Mouse (Mus musculus) neural tube, embryonic 15.5 days (tissue): ENCODE results near the gene Mettl24. TPM values are rescaled to one million over a fixed set of nuclear protein-coding genes. Genes with fewer than 3 reads are reported as not detected.

Experiments
- ATAC-seq: fragments of 200-750 bp; cut with Nextera tagmentation; 2 replicates; pipeline ENCODE4 v1.8.0; 2017; ENCODE audit warnings: mild to moderate bottlenecking, moderate TSS enrichment, moderate library complexity; ENCODE audit not compliant: low FRiP score
- H3K27ac ChIP-seq: fragments of 300-500 bp; sonication (generic); replicated peaks from 2 replicates; pipeline ENCODE4 v1.5.1; 2015; ENCODE audit warnings: mild to moderate bottlenecking, inconsistent platforms
- H3K27me3 ChIP-seq: fragments of 300-500 bp; sonication (generic); replicated peaks from 2 replicates; pipeline ENCODE4 v1.6.1; 2015; ENCODE audit warnings: inconsistent platforms
- H3K36me3 ChIP-seq: fragments of 300-500 bp; sonication (generic); 2 replicates; pipeline ENCODE4 v1.6.1; 2015; ENCODE audit warnings: inconsistent platforms
- H3K4me1 ChIP-seq: fragments of 300-500 bp; sonication (generic); 2 replicates; pipeline ENCODE4 v1.6.1; 2015; ENCODE audit warnings: inconsistent platforms
- H3K4me2 ChIP-seq: fragments of 300-500 bp; sonication (generic); 2 replicates; pipeline ENCODE4 v1.6.1; 2015; ENCODE audit warnings: inconsistent platforms, mild to moderate bottlenecking, moderate library complexity
- H3K4me3 ChIP-seq: fragments of 300-500 bp; sonication (generic); replicated peaks from 2 replicates; pipeline ENCODE4 v1.5.1; 2015; ENCODE audit warnings: mild to moderate bottlenecking, inconsistent platforms
- H3K9ac ChIP-seq: fragments of 300-500 bp; sonication (generic); replicated peaks from 2 replicates; pipeline ENCODE4 v1.6.1; 2015; ENCODE audit warnings: mild to moderate bottlenecking, inconsistent platforms
- H3K9me3 ChIP-seq: fragments of 300-500 bp; sonication (generic); replicated peaks from 2 replicates; pipeline ENCODE4 v1.6.1; 2016; ENCODE audit warnings: inconsistent platforms
- WGBS: fragments of 180-500 bp; shearing (Covaris S2); methylation state at CpG from one replicate; pipeline ENCODE4 v1.1.7; 2015; ENCODE audit warnings: mixed read lengths; 5-methylcytosine and 5-hydroxymethylcytosine counted together
- polyA plus RNA-seq: library from polyadenylated mRNA; unstranded; fragments of >200 nt; fragmentation: Nextera tagmentation; extraction: Ambion mirVana; gene quantifications from 2 replicates; pipeline ENCODE4 v1.2.1, GENCODE M21; 2015

The Mettl24 gene
- polyA plus RNA-seq, 1 experiment from 2014 or later, result 1.2 TPM

DNA sequence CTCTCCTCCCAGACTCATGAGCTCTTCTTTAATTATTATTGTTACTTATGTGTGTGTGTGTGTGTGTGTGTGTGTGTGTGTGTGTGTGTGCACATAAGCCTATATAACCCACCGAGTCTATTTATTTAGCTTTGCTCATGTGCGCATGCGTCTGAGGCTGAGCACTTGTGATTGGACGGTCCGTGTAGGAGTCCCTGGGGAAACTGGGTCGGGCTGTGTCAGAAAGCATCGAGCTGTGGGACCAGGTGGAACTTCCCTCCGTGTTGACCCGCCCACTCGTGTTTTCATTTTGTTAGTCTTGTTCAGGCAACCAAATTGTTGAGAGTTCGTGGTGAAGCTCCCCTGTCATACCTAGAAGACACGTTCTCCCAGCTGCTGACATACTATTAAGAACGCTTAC lies 35.3 kb downstream of the Mettl24 start:
- H3K27ac ChIP-seq, result no peak overlapping the region
- no peak overlapping the region for H3K4me2 ChIP-seq
- ATAC-seq, result no peak
- H3K27me3 ChIP-seq, result no peaks in the 10 kb centered on the region
- no peak overlapping the region for H3K9ac ChIP-seq
- 88% methylated on average over 13 of the region's 13 CpGs for WGBS
- H3K36me3 ChIP-seq, result no peaks in the 10 kb centered on the region
- no peaks in the 10 kb centered on the region for H3K9me3 ChIP-seq
- H3K4me3 ChIP-seq, result no peak overlapping the region
- peaks cover 20% of the 10 kb centered on the region for H3K4me1 ChIP-seq

DNA sequence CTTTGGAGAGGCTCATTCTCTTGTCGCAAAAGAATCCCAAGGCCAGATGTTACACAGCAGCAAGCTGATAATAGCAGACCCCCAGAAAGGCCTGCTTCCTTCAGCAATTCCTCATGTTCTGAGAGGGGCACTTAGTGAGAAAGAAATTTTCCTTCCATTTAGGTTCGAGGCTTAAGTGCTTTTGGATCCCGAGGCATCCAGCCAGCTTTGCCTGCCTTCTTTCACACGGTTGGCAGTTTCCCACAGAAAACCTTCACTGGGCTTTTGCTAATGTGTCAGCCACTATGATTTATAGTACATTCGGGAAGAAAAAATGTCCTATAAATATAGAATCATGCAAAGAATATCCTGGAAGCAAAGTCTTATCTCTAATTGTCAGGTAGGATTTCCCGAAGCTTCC lies 36.0 kb downstream of the Mettl24 start:
- H3K4me1 ChIP-seq, result peaks cover 21% of the 10 kb centered on the region
- ATAC-seq, result no peak
- H3K4me2 ChIP-seq, result no peak overlapping the region
- 51% methylated on average over 6 of the region's 6 CpGs for WGBS
- no peak overlapping the region for H3K4me3 ChIP-seq
- no peaks in the 10 kb centered on the region for H3K9me3 ChIP-seq
- no peaks in the 10 kb centered on the region for H3K36me3 ChIP-seq
- H3K9ac ChIP-seq, result no peak overlapping the region
- H3K27me3 ChIP-seq, result no peaks in the 10 kb centered on the region
- H3K27ac ChIP-seq, result 0 out of 2 replicates have a peak overlapping the region, but pooled peaks have one; percentile 9

DNA sequence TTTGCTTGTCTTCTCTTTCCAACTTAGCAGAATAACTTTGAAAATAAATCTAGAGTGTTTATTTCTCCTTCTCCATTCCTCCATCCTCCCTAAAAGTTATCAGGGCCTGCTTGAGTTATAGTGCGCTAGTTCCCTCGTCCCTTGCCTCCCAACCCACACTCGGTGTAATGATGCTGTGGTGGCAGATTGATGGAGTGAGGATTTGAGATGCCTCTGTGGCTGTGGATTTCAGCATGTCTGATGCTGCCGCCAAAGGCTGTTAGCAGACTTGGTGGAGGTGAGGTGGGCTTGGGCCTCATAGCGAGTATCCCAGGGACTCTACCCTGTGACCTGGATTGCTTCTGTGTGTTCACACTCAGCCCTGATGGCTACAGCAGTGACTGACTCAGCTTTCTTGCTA lies 37.8 kb downstream of the Mettl24 start:
- no peak for ATAC-seq
- no peaks in the 10 kb centered on the region for H3K36me3 ChIP-seq
- H3K9me3 ChIP-seq, result no peaks in the 10 kb centered on the region
- WGBS, result 56% methylated on average over 5 of the region's 5 CpGs
- H3K4me2 ChIP-seq, result no peak overlapping the region
- H3K9ac ChIP-seq, result no peak overlapping the region
- 0 out of 2 replicates have a peak overlapping the region, but pooled peaks have one; percentile 33 for H3K27ac ChIP-seq
- H3K4me3 ChIP-seq, result no peak overlapping the region
- H3K4me1 ChIP-seq, result peaks cover 36% of the 10 kb centered on the region
- H3K27me3 ChIP-seq, result no peaks in the 10 kb centered on the region

DNA sequence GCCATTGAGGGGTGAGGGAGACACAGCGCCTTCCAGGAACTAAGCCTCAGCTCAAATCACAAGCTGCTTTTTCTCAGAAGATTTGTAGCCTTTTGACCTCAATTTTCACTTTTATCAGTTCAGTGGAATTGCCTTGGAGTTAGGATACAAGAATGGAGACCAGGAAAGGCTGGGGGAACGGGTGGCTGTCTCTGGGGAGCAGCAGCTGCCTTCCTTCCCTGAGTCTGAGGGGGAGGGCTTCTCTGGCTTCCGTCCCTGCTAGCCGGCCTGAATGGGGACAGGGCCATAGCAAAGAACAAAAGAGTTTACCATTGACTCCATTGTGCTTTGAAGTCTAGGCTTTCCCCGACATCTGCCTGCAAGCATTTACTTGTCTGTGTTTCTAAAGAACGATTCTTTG lies 41.3 kb downstream of the Mettl24 start:
- ATAC-seq, result no peak
- Histone ChIP-seq H3K4me2 (no peak overlapping the region), H3K4me1 (peaks cover 40% of the 10 kb centered on the region), H3K27ac (no peak overlapping the region), H3K4me3 (no peak overlapping the region), H3K9me3 (no peaks in the 10 kb centered on the region), H3K36me3 (no peaks in the 10 kb centered on the region), H3K9ac (no peak overlapping the region), H3K27me3 (no peaks in the 10 kb centered on the region)
- 18% methylated on average over 6 of the region's 6 CpGs for WGBS

DNA sequence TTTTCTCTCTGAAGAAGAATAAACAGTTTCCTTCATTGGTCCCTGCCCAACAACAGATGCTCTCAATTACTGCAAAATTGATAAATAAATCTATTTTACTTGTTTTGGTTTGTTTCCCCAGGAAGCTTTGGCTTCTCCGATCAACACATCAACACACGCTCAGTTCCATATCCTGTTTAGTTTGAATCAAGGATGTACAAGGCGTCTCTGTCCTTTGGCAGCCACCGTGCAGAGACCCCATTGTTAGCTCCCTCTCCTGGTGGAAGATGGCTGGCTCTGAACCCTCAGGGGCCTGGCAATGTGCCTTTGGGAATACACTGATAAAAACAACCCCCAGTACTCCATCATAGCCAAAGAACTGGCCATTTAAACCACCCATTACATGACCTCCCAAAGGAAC lies 42.0 kb downstream of the Mettl24 start:
- ATAC-seq, result no peak
- Histone ChIP-seq H3K4me2 (no peak overlapping the region), H3K27me3 (no peaks in the 10 kb centered on the region), H3K9me3 (no peaks in the 10 kb centered on the region), H3K9ac (no peak overlapping the region), H3K4me3 (no peak overlapping the region), H3K4me1 (peaks cover 35% of the 10 kb centered on the region), H3K36me3 (no peaks in the 10 kb centered on the region), H3K27ac (no peak overlapping the region)
- 34% methylated on average over 4 of the region's 4 CpGs for WGBS

DNA sequence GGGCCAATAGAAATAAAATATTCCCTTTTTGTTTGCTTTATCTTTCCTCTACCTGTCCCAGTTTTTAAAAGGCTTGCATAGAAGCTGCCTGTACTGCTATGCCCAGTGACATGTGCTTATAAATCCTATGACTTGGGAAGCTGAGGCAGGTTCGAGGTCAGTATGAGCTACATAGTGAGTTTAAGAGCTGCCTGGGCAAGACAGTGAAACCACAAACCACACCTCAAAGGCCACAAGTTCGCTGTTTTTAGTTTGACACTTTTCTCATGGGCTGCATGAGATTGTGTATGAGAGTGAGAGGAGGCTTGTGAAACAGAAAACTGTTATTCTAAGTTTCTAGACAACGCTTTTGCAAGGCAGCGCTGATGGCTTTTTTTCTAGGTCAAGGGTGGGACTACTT lies 42.4 kb downstream of the Mettl24 start:
- Histone ChIP-seq H3K4me1 (peaks cover 33% of the 10 kb centered on the region), H3K9ac (no peak overlapping the region), H3K9me3 (no peaks in the 10 kb centered on the region), H3K4me3 (no peak overlapping the region), H3K4me2 (no peak overlapping the region), H3K36me3 (no peaks in the 10 kb centered on the region), H3K27ac (no peak overlapping the region), H3K27me3 (no peaks in the 10 kb centered on the region)
- no peak for ATAC-seq
- 89% methylated on average over 4 of the region's 4 CpGs for WGBS

DNA sequence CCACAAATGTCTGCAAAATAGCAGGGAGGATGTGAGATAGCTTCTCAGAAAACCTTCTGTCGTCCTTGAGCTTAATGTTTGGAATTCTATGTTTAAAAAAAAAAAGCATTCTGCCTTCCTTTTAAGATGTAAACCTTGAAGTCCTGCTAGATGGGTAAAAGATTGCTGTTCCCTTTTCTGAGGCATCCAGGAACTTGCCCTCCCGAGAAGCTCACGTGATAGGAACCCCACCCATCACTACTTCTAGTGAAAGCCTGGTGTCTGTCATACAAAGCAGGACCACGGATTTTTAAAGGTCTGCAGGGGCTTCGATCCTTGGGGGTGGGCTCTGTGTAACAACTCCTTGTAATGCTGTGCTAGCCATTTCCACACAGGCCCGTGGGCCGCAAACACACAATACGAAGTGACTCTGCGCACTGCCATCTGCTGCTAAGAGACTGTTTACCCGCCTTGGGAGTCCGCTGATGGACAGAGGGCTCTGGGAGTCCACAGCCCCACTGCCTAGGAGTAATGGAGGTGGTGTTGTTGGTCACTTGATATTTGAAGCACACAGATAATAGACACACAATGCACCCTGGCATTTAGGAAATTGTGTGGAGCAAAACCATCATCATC lies 43.3 kb downstream of the Mettl24 start:
- H3K4me2 ChIP-seq, result no peak overlapping the region
- H3K27ac ChIP-seq, result peak overlapping the region; percentile 33; the same call in 1 of the 2 replicates
- peak; percentile 39; the same call in 1 of the 2 replicates for ATAC-seq
- no peaks in the 10 kb centered on the region for H3K9me3 ChIP-seq
- H3K4me1 ChIP-seq, result peaks cover 25% of the 10 kb centered on the region
- WGBS, result 48% methylated on average over 11 of the region's 11 CpGs
- no peak overlapping the region for H3K9ac ChIP-seq
- no peak overlapping the region for H3K4me3 ChIP-seq
- no peaks in the 10 kb centered on the region for H3K27me3 ChIP-seq
- no peaks in the 10 kb centered on the region for H3K36me3 ChIP-seq

DNA sequence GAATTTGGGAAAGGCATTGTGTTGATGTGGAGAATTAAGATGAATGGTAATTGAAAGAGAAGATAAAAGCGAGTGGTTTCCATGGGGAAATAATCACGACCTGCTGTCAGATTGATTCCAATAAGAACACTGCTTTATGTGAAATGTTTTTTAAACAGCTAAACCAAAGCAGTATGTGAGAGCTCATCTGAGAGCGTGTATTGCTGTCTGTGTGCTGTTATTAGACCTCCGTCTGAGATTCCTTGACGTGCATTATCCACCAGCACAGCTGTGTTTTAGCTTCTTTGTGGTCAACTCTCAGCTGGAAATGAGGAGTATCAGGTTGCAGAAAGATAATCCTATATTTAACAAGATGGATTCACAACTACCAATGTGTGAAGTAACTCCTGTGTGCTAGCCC lies 43.9 kb downstream of the Mettl24 start:
- Histone ChIP-seq H3K36me3 (no peaks in the 10 kb centered on the region), H3K4me3 (no peak overlapping the region), H3K9me3 (no peaks in the 10 kb centered on the region), H3K4me2 (no peak overlapping the region), H3K9ac (no peak overlapping the region), H3K27me3 (no peaks in the 10 kb centered on the region), H3K4me1 (peaks cover 25% of the 10 kb centered on the region), H3K27ac (peak overlapping the region; percentile 42; the same call in 1 of the 2 replicates)
- ATAC-seq, result no peak
- 29% methylated on average over 5 of the region's 5 CpGs for WGBS

DNA sequence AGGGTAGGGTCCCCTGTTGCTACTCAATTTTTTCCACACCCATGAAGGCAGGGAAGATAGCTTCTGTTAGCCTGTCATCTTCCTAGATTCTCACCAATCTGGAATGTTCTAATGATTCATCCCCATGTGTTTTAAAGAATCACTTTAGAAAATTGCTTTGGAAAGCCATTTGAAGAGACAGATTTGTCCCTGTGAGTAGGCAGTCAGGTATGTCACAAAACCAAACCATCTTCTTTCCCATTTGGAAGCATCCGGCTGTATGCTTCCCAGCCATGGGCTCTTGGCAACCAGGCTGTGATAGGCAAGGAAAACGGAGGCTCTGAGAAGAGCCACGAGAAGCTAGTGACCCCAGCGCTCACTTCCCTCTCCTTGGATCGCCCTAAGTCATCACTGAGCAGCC lies 47.1 kb downstream of the Mettl24 start:
- H3K27ac ChIP-seq, result no peak overlapping the region
- 88% methylated on average over 5 of the region's 5 CpGs for WGBS

DNA sequence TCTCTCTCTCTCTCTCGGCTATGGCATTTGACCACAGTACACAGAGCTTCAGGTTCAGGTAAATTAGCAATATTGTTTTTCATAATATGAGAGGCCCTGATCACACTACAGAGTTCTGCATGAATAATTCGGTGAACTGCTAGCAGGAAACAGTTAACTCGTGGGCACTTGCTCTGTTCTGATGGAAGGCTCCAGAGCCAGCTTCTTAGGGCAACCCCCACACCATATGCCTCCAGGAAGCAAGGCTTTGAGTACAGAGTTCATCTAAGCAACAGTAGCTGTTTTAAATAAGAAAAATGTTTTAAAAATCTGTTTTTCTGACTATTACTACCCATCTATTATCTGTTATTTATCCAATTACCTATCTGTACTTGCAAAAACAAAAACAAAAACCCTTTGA lies 50.2 kb downstream of the Mettl24 start:
- WGBS, result 74% methylated on average over 3 of the region's 3 CpGs
- peaks cover 18% of the 10 kb centered on the region for H3K4me1 ChIP-seq
- H3K4me3 ChIP-seq, result no peak overlapping the region
- no peak for ATAC-seq
- H3K4me2 ChIP-seq, result no peak overlapping the region
- H3K9ac ChIP-seq, result no peak overlapping the region
- H3K36me3 ChIP-seq, result no peaks in the 10 kb centered on the region
- H3K27ac ChIP-seq, result no peak overlapping the region
- no peaks in the 10 kb centered on the region for H3K9me3 ChIP-seq
- no peaks in the 10 kb centered on the region for H3K27me3 ChIP-seq

More for the DNA sequence above, 47.1 kb downstream of the Mettl24 start:
- no peak overlapping the region for H3K4me3 ChIP-seq
- H3K27me3 ChIP-seq, result no peaks in the 10 kb centered on the region
- no peaks in the 10 kb centered on the region for H3K36me3 ChIP-seq
- peaks cover 11% of the 10 kb centered on the region for H3K4me1 ChIP-seq
- no peak for ATAC-seq
- H3K4me2 ChIP-seq, result no peak overlapping the region
- no peaks in the 10 kb centered on the region for H3K9me3 ChIP-seq
- no peak overlapping the region for H3K9ac ChIP-seq

DNA sequence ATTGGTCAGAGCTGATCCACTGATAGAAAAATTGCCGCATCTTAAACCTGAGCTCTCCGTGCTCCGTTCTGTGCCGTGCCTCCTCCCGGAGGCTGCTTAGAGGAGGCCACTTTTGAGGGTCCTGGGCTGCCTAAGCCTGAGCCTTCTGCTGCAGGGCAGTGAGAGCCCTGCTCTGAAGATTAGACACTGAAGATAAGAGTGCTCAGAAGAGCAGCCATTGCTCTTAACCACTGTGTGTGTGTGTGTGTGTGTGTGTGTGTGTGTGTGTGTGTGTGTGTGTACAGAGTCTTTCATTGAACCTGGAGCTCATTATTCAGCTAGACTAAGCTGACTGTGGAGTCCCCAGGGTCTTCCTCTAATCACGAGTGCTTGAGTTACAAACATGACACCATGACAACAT lies 53.1 kb downstream of the Mettl24 start:
- WGBS, result 82% methylated on average over 6 of the region's 6 CpGs
- Histone ChIP-seq H3K4me1 (peaks cover 18% of the 10 kb centered on the region), H3K9ac (no peak overlapping the region), H3K9me3 (no peaks in the 10 kb centered on the region), H3K4me2 (no peak overlapping the region), H3K36me3 (no peaks in the 10 kb centered on the region), H3K4me3 (no peak overlapping the region), H3K27ac (no peak overlapping the region), H3K27me3 (no peaks in the 10 kb centered on the region)
- no peak for ATAC-seq

DNA sequence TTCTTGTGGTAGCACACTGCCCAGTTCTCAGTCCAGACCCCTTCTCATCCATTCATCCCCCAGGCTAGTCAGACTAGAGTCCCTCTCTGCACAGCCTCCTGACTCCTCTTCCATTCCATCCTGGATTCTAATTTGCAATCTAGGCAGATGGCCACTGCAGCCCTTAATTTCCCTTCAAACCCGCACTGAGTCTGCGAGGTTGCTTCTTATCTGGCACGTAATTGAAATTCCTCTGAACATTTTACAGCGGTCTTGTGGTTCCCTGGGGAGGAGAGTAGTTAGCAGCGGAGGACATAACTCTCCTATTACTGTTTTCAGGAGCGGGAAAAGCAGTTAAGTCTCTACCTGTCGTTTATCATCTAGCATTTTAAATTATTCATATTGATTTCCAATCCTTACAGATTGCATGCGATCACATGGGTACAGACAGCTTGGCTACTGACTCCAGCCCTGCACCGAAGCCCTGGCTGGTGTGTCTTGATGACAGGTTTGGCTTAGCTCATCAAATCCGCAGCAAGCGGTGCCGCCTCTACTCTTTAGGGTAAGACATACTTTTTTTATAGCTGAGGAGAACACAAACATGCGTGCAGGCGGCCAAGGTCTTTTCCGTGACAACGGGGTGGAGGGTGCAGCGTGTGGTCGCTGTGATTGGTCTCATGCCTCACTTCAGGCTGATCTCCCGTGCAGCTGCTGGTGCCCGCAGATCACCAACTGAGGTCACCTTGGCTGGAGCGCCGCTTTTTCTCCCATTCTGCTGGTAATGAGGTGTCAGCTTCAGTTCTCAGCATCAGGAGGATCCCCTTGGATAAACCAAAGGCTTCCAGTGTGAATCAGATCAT lies 54.4 kb downstream of the Mettl24 start:
- 28% methylated on average over 22 of the region's 22 CpGs for WGBS
- Histone ChIP-seq H3K36me3 (no peaks in the 10 kb centered on the region), H3K4me1 (peaks cover 18% of the 10 kb centered on the region), H3K27ac (peak overlapping the region; percentile 70), H3K27me3 (no peaks in the 10 kb centered on the region), H3K4me3 (peak overlapping the region; percentile 21), H3K4me2 (peak overlapping the region; percentile 51), H3K9me3 (no peaks in the 10 kb centered on the region), H3K9ac (no peak overlapping the region)
- ATAC-seq, result peak; percentile 86
